Mouse (Mus musculus) intestine, embryonic 15.5 days (tissue): ENCODE measurements around the gene Ift27. TPM values are rescaled to one million over a fixed set of nuclear protein-coding genes. Genes with fewer than 3 reads are reported as not detected.

Experiments
- ATAC-seq: fragments of 200-750 bp; cut with Nextera tagmentation; 2 replicates; pipeline ENCODE4 v1.8.0; 2017; ENCODE audit warnings: moderate TSS enrichment, moderate library complexity
- H3K27ac ChIP-seq: fragments of 300-500 bp; sonication (generic); 2 replicates; pipeline ENCODE4 v1.5.1; 2015; ENCODE audit warnings: mild to moderate bottlenecking, inconsistent platforms
- H3K27me3 ChIP-seq: fragments of 300-500 bp; sonication (generic); replicated peaks from 2 replicates; pipeline ENCODE4 v1.6.1; 2015; ENCODE audit warnings: inconsistent platforms
- H3K36me3 ChIP-seq: fragments of 300-500 bp; sonication (generic); 2 replicates; pipeline ENCODE4 v1.6.1; 2015; ENCODE audit warnings: inconsistent platforms
- H3K4me1 ChIP-seq: fragments of 300-500 bp; sonication (generic); replicated peaks from 2 replicates; pipeline ENCODE4 v1.6.1; 2015; ENCODE audit warnings: inconsistent platforms
- H3K4me2 ChIP-seq: fragments of 300-500 bp; sonication (generic); replicated peaks from 2 replicates; pipeline ENCODE4 v1.6.1; 2015; ENCODE audit warnings: mild to moderate bottlenecking, inconsistent platforms
- H3K4me3 ChIP-seq: fragments of 300-500 bp; sonication (generic); replicated peaks from 2 replicates; pipeline ENCODE4 v1.5.1; 2015; ENCODE audit warnings: inconsistent platforms
- H3K9ac ChIP-seq: fragments of 300-500 bp; sonication (generic); 2 replicates; pipeline ENCODE4 v1.6.1; 2015; ENCODE audit warnings: inconsistent platforms
- H3K9me3 ChIP-seq: fragments of 300-500 bp; sonication (generic); 2 replicates; pipeline ENCODE4 v1.6.1; 2016; ENCODE audit warnings: inconsistent platforms
- WGBS: fragments of 180-500 bp; shearing (Covaris S2); methylation state at CpG from one replicate; pipeline ENCODE4 v1.1.7; 2015; 5-methylcytosine and 5-hydroxymethylcytosine counted together
- polyA plus RNA-seq: library from polyadenylated mRNA; unstranded; fragments of >200 nt; fragmentation: Nextera tagmentation; extraction: Ambion mirVana; gene quantifications from 2 replicates; pipeline ENCODE4 v1.2.1, GENCODE M21; 2015

The Ift27 gene
- polyA plus RNA-seq, 1 experiment from 2014 or later: 62.9 TPM

DNA sequence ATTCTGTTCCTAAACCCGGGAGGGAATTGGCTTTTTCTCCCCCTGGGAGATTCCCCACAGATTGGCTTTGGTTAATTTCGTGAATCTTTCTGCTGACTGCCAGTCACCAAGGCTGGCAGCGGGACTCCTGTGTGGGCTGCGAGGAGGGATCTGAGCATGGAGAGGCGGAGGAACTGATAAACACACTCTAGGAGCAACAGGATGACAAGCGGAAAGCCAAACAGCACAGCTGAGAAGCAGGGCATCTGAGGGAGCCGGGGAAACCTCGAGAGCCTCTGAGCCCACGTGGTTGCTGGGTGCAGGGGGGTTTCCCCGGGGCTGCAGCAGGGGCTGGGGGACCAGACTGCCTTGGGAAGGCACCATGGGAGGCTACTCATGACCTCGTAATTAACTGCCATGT, 4.3 kb downstream of the Ift27 start:
- H3K9me3 ChIP-seq: no peaks in the 10 kb centered on the region
- no peak overlapping the region for H3K27ac ChIP-seq
- no peak overlapping the region for H3K4me2 ChIP-seq
- H3K4me1 ChIP-seq: peaks cover 10% of the 10 kb centered on the region; the same call in 1 of the 2 replicates
- WGBS: 77% methylated on average over 11 of the region's 11 CpGs
- no peak overlapping the region for H3K9ac ChIP-seq
- no peak overlapping the region for H3K4me3 ChIP-seq
- no peak for ATAC-seq
- no peaks in the 10 kb centered on the region for H3K27me3 ChIP-seq
- no peaks in the 10 kb centered on the region for H3K36me3 ChIP-seq

DNA sequence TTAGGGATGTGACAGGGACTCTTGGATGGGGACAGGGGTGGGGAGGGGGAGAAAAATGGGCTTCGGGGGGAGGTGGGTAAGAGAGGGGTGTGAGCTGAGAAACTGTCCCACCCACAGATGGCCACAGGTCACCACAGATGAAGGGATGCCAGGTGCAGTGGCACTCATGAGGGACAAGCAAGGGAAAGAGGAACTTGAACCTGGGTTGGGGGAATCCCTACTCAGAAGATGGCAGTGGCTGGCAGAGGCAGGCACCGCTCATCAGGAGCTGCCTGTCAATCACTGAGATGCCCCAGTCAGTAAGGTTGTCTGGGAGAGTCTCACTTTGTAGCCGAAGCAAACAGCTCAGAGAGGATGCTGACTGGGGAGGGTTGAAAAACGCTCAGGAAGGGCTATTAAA, 8.6 kb downstream of the Ift27 start:
- H3K27ac ChIP-seq: no peak overlapping the region
- no peaks in the 10 kb centered on the region for H3K9me3 ChIP-seq
- no peaks in the 10 kb centered on the region for H3K36me3 ChIP-seq
- ATAC-seq: no peak
- 88% methylated on average over 4 of the region's 4 CpGs for WGBS
- H3K27me3 ChIP-seq: no peaks in the 10 kb centered on the region
- H3K4me2 ChIP-seq: no peak overlapping the region
- H3K9ac ChIP-seq: no peak overlapping the region
- no peaks in the 10 kb centered on the region for H3K4me1 ChIP-seq
- no peak overlapping the region for H3K4me3 ChIP-seq

DNA sequence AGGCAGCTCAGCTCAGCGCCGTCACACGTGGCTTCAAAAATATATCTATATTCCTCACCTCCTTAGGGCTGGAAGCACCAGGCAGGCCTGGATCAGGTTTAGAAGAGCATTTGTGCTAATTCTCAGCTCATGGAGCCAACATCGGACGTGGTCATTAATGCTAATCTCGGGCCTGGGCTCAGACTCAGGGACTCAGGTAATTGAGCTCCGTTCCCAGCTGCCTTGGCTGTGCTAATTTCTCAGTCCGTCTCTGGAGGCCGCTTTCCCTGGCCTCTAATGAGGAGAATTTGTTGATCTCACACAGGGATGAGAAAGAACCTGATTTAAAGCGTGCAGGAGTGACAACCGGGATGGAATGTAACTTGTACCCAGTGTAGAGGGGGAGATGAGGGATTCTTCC, 9.4 kb downstream of the Ift27 start:
- no peaks in the 10 kb centered on the region for H3K4me1 ChIP-seq
- ATAC-seq: no peak
- H3K4me3 ChIP-seq: no peak overlapping the region
- H3K9ac ChIP-seq: no peak overlapping the region
- H3K4me2 ChIP-seq: no peak overlapping the region
- H3K27ac ChIP-seq: no peak overlapping the region
- no peaks in the 10 kb centered on the region for H3K9me3 ChIP-seq
- H3K27me3 ChIP-seq: no peaks in the 10 kb centered on the region
- no peaks in the 10 kb centered on the region for H3K36me3 ChIP-seq
- 87% methylated on average over 11 of the region's 11 CpGs for WGBS

DNA sequence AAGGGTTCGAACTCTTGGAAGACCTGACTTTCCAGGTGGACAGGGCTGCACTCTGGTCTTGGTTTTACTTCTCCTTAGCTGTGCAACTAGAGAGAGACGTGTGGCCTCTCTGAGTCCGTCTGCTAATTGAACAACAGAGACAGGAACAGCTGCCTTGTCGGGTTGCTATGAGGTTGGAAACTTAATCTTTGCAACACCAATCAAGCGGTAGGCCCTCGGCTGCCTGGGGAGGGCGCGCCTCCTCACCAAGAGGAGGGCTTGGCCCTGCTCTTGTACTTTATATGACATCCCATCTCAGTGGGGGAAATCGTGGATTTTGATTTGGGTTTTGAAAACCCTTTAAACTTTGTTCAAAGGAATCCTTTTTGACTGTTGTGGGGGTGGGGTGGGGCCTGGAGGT, 12.0 kb downstream of the Ift27 start:
- H3K9me3 ChIP-seq: no peaks in the 10 kb centered on the region
- H3K27ac ChIP-seq: no peak overlapping the region
- H3K4me3 ChIP-seq: no peak overlapping the region
- H3K4me1 ChIP-seq: no peaks in the 10 kb centered on the region
- no peaks in the 10 kb centered on the region for H3K36me3 ChIP-seq
- no peak for ATAC-seq
- WGBS: 77% methylated on average over 9 of the region's 9 CpGs
- H3K4me2 ChIP-seq: no peak overlapping the region
- no peak overlapping the region for H3K9ac ChIP-seq
- H3K27me3 ChIP-seq: no peaks in the 10 kb centered on the region

DNA sequence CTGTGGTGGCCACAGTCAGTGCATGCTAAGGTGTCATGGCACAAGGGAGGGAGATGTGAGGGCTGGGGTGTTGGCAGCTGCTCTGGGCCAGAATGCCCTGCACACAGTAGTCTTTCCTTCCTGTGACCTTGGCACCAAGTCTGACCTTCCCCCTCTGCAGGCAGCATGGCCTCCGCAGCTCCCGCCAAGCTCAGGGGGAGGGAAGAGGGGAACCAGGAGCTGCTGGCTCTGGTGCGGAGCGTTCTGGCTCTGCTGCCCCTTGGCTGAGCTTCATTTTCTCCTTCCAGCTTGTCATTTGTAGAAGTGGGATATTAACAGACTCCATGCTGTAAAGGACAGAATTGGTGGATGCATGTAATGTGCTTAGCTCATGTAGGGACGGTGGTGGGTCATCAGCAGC, 15.6 kb downstream of the Ift27 start:
- Histone ChIP-seq H3K27ac (no peak overlapping the region), H3K4me1 (no peaks in the 10 kb centered on the region), H3K36me3 (no peaks in the 10 kb centered on the region), H3K27me3 (no peaks in the 10 kb centered on the region; the same call in 1 of the 2 replicates), H3K9me3 (no peaks in the 10 kb centered on the region), H3K4me3 (no peak overlapping the region), H3K9ac (no peak overlapping the region), H3K4me2 (no peak overlapping the region)
- 73% methylated on average over 5 of the region's 5 CpGs for WGBS
- no peak for ATAC-seq

DNA sequence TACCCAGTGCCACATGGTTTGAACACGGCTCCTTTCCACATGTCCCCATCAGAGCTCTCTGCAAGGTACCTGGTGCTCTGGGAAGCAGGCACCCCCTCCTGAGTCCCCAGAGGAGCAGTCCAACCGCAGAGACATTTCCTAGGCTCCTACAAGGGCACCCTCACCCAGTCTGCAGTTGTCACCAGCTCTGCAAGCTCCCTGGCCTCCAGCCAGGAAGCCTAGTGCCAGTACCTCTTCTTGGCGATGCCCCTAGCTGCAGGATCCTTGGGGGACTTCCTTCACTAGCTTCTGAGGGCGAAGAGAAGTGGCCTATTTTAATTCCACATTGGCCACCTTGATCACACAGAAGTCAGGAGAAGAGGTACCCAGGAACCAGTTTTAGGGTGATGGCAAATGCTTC, 16.1 kb downstream of the Ift27 start:
- Histone ChIP-seq H3K36me3 (no peaks in the 10 kb centered on the region), H3K4me2 (no peak overlapping the region), H3K4me1 (no peaks in the 10 kb centered on the region), H3K27me3 (no peaks in the 10 kb centered on the region; the same call in 1 of the 2 replicates), H3K9ac (no peak overlapping the region), H3K27ac (no peak overlapping the region), H3K9me3 (no peaks in the 10 kb centered on the region), H3K4me3 (no peak overlapping the region)
- WGBS: 76% methylated on average over 4 of the region's 4 CpGs
- ATAC-seq: no peak

DNA sequence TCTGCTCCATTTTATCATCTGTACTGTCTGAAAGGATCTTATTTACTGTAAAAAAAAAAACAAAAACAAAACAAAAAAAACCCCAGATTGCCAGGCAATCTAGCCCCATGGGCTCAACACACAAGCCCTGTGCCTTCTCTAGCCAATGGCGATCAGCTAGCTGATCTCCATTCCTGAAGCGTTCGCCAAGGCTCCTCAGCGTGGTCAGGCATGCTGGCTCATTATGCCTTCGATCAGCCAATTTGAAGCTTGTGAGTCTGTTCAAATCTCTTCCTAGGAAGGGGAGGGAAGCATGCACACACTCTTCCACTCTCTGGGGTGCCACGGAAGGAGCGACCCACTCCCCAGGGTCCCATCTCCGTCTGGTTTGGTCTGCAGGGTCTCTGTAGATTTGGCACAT, 16.6 kb downstream of the Ift27 start:
- H3K27ac ChIP-seq: no peak overlapping the region
- no peak overlapping the region for H3K4me2 ChIP-seq
- no peaks in the 10 kb centered on the region for H3K9me3 ChIP-seq
- H3K27me3 ChIP-seq: no peaks in the 10 kb centered on the region; the same call in 1 of the 2 replicates
- no peak overlapping the region for H3K9ac ChIP-seq
- no peaks in the 10 kb centered on the region for H3K36me3 ChIP-seq
- ATAC-seq: no peak
- WGBS: 81% methylated on average over 8 of the region's 8 CpGs
- H3K4me3 ChIP-seq: no peak overlapping the region
- no peaks in the 10 kb centered on the region for H3K4me1 ChIP-seq

DNA sequence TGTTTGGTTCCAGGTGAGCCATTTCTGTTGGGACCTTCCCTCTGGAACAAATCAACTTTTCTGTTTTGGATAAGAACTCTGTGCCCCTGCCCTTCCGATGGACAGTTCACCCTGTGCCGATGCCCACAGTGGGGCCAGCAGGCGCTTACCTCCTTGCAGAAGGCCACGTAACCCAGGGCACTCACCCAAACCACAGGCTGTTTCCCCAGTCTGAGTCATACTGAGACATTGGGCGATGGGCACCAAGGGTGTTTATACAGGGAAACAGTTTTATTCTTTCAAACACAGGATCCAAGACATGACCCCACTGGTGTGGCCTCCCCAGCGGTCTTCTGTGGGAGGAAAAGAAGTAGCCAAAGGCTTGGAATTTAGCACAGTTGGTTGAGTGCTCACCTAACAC, 18.5 kb downstream of the Ift27 start:
- H3K27me3 ChIP-seq: no peaks in the 10 kb centered on the region; the same call in 1 of the 2 replicates
- no peaks in the 10 kb centered on the region for H3K4me1 ChIP-seq
- no peak for ATAC-seq
- no peak overlapping the region for H3K27ac ChIP-seq
- H3K4me2 ChIP-seq: no peak overlapping the region
- no peak overlapping the region for H3K9ac ChIP-seq
- H3K4me3 ChIP-seq: no peak overlapping the region
- 83% methylated on average over 6 of the region's 6 CpGs for WGBS
- no peaks in the 10 kb centered on the region for H3K9me3 ChIP-seq
- H3K36me3 ChIP-seq: no peaks in the 10 kb centered on the region

DNA sequence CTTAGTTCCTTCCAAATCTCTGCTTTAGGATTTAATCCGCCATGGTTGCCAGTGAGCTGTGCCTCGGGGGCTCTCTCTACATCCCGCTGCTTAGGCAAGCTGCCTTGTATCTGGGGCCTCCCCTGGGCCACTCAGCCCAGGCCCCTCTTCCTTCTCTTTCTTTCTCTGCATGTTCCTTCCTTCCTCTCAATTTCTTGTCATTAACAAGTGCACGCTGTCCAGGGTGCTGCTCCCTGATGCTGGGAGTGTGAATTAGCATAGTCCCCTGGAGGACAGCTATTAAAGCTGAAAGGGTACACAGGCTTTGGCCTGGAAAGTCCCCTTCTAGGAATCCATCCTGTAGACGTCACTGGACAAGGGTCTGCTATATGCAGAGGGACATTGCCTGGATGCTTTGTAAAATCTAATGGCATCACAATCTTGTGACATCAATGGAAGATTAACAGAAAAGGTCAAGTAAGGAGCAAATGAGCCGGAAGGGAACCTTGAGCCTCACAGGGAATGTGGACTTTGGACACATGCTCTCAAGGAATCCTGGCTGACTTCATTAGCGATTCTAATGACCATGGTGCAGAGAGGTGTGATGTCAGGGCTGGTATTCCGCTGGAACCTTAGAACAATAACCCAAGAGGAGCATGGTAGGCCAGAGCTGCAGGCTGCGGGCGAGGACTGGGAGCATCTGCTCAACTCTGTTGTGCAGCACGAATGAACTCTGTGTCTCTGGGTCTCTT, 20.7 kb downstream of the Ift27 start:
- no peak overlapping the region for H3K4me3 ChIP-seq
- H3K4me1 ChIP-seq: no peaks in the 10 kb centered on the region
- no peak for ATAC-seq
- H3K27me3 ChIP-seq: no peaks in the 10 kb centered on the region; the same call in 1 of the 2 replicates
- H3K36me3 ChIP-seq: no peaks in the 10 kb centered on the region
- 54% methylated on average over 11 of the region's 11 CpGs for WGBS
- H3K27ac ChIP-seq: no peak overlapping the region
- no peak overlapping the region for H3K4me2 ChIP-seq
- H3K9me3 ChIP-seq: no peaks in the 10 kb centered on the region
- H3K9ac ChIP-seq: no peak overlapping the region

DNA sequence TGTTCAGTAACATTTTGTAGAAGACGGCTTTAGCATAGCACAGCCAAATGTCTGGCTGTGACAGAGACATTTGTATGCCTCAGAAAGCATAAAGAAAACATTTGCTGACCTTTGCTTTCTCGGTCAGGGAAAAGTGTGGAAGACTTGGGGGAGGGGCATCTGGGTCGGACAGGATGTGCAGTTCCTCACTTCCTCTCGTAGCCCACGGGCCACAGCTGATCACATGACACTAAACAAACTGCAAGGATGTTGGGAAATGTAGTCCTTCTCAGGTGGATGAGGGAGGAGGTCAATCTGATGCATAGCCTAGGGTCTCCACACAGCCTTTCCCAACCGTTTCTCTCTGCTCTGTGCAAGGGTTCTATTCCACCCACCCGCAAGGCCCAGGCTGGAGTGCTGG, 25.3 kb downstream of the Ift27 start:
- Histone ChIP-seq H3K9me3 (no peaks in the 10 kb centered on the region), H3K27ac (no peak overlapping the region), H3K36me3 (no peaks in the 10 kb centered on the region), H3K4me1 (no peaks in the 10 kb centered on the region), H3K9ac (no peak overlapping the region), H3K27me3 (no peaks in the 10 kb centered on the region), H3K4me2 (no peak overlapping the region), H3K4me3 (no peak overlapping the region)
- no peak for ATAC-seq
- 73% methylated on average over 7 of the region's 7 CpGs for WGBS

DNA sequence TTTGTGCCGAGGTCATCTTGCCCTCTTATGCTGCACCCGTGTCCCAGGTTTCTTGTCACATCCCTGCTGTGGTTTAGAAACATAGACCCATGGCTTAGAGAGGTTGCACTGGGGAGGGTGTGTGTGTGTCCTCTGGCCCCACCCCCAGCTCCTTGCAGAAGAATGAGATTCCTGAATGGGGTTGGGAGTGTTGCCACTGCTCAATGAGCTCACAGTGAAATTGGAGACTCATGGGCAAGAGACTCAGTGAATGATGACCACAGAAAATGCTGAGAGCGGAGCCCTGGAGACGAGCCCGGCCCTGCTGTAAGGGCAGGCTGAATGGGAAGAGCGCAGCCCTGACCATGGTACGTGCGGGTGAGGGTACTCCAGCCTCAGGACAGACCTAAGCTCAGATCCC, 33.7 kb downstream of the Ift27 start:
- no peaks in the 10 kb centered on the region for H3K36me3 ChIP-seq
- WGBS: 70% methylated on average over 8 of the region's 8 CpGs
- no peak for ATAC-seq
- H3K9me3 ChIP-seq: no peaks in the 10 kb centered on the region
- H3K4me3 ChIP-seq: no peak overlapping the region
- H3K4me2 ChIP-seq: no peak overlapping the region
- no peaks in the 10 kb centered on the region for H3K27me3 ChIP-seq
- H3K4me1 ChIP-seq: no peaks in the 10 kb centered on the region
- H3K9ac ChIP-seq: no peak overlapping the region
- no peak overlapping the region for H3K27ac ChIP-seq

DNA sequence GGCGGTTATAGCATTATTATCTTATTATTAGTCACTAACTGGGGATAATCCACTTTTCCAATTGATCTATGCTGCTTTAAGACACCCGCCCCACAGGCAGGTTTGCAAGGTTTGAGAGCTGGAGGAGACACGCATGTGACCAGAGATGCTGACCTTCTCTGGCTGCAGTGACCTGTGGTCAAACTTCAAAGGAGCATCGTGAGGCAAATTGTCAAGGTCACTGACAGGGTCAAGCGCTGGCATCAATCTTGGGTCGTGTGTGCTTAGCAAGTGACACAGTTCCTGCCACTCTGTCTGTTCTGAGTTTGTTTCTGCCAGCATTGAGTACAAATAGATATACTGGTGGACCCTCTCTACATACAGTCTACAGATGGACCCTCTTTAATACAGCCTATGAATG, 39.3 kb downstream of the Ift27 start:
- H3K4me3 ChIP-seq: no peak overlapping the region
- no peak overlapping the region for H3K27ac ChIP-seq
- H3K9ac ChIP-seq: no peak overlapping the region
- no peak for ATAC-seq
- H3K4me2 ChIP-seq: no peak overlapping the region
- 38% methylated on average over 6 of the region's 6 CpGs for WGBS
- H3K9me3 ChIP-seq: no peaks in the 10 kb centered on the region
- H3K36me3 ChIP-seq: no peaks in the 10 kb centered on the region
- H3K4me1 ChIP-seq: no peaks in the 10 kb centered on the region
- H3K27me3 ChIP-seq: no peaks in the 10 kb centered on the region

DNA sequence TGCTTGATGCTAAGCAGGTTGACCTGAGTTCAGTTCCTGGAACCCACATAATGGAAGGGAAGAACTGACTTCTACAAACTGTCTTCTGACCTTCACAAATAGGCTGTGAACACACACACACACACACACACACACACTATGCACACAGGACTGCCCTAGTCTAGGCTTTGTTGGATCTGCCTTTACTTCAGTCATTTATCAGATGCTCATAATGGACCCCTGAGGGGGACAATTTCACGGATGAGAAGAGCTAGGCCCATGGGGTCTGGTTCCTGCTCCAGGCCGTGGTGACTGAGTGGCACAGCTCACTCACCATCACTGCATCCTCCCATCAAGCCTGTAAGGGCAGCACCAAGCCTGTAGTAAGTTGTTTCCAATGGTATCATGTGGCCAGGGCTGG, 40.5 kb downstream of the Ift27 start:
- Histone ChIP-seq H3K9ac (no peak overlapping the region), H3K4me2 (no peak overlapping the region), H3K36me3 (no peaks in the 10 kb centered on the region), H3K4me3 (no peak overlapping the region), H3K9me3 (no peaks in the 10 kb centered on the region), H3K4me1 (no peaks in the 10 kb centered on the region), H3K27me3 (no peaks in the 10 kb centered on the region), H3K27ac (no peak overlapping the region)
- ATAC-seq: no peak
- 68% methylated on average over 2 of the region's 2 CpGs for WGBS
